ENCODE assay signal across 8 mouse cellular contexts in genomic region chr11:98201791-98202640, GRCm38 (mm10). TPM values are rescaled to one million over a fixed set of nuclear protein-coding genes. Genes with fewer than 3 reads are reported as not detected.
DNase-seq lines count a peak whose midpoint lies in the region; ATAC-seq and TF ChIP-seq lines count a peak whose summit lies in the region.

No protein-coding gene starts in this region.

- TF ChIP-seq EP300 in lung, postnatal 0 days (IDR thresholded peaks at IDR 0.05) = no peak

- no peaks in the 10 kb centered on the region for H3K27me3 ChIP-seq in heart, embryonic 15.5 days
- no peaks in the 10 kb centered on the region for H3K27me3 ChIP-seq in lung, postnatal 0 days (replicated peaks; ENCODE audit: insufficient read depth, low read length)

- peak overlapping the region; percentile 56 to 87 for H3K4me3 ChIP-seq in ES-E14 (ENCODE audit: insufficient read depth in 1 of 2, low read depth in 1 of 2, low read length in 2 of 2, poor library complexity in 1 of 2, severe bottlenecking in 1 of 2)
- peak overlapping the region; percentile 87 for H3K4me3 ChIP-seq in heart, embryonic 15.5 days
- peak overlapping the region; percentile 98 for H3K4me3 ChIP-seq in lung, postnatal 0 days (ENCODE audit: low read depth, low read length)

- H3K9ac ChIP-seq in ES-E14 (ENCODE audit: insufficient read depth, low read depth, low read length, poor library complexity, severe bottlenecking) = peak overlapping the region; percentile 91
- H3K9ac ChIP-seq in heart, embryonic 15.5 days = peak overlapping the region; percentile 56
- H3K9ac ChIP-seq in lung, postnatal 0 days (replicated peaks; ENCODE audit: low read depth) = peak overlapping the region; percentile 58

- H3K36me3 ChIP-seq in ES-E14 (ENCODE audit: control insufficient read depth, insufficient read depth, low read length, poor library complexity, severe bottlenecking) = 0 out of 2 replicates have a peak, but pooled peaks cover 4% of the 10 kb centered on the region
- no peaks in the 10 kb centered on the region for H3K36me3 ChIP-seq in heart, embryonic 15.5 days
- no peaks in the 10 kb centered on the region for H3K36me3 ChIP-seq in lung, postnatal 0 days (ENCODE audit: insufficient read depth, low read length)

- H3K9me3 ChIP-seq in ES-E14 (ENCODE audit: control insufficient read depth, insufficient read depth, low read depth, low read length) = no peaks in the 10 kb centered on the region
- no peaks in the 10 kb centered on the region for H3K9me3 ChIP-seq in heart, embryonic 15.5 days (replicated peaks)
- H3K9me3 ChIP-seq in lung, postnatal 0 days (ENCODE audit: low read length) = no peaks in the 10 kb centered on the region

- peaks cover 0 to 11% of the 10 kb centered on the region in 2 experiments; a peak in 3 of 4 replicates for H3K4me1 ChIP-seq in ES-E14 (ENCODE audit: control insufficient read depth in 2 of 2, insufficient read depth in 2 of 2, low read length in 2 of 2, poor library complexity in 1 of 2)
- peaks cover 7% of the 10 kb centered on the region for H3K4me1 ChIP-seq in heart, embryonic 15.5 days (replicated peaks)
- no peaks in the 10 kb centered on the region for H3K4me1 ChIP-seq in lung, postnatal 0 days (ENCODE audit: insufficient read depth, low read depth, low read length)

- 2% methylated on average over 27 of the region's 27 CpGs for WGBS in heart, embryonic 15.5 days
- WGBS in lung, postnatal 0 days = 1% methylated on average over 27 of the region's 27 CpGs

- DNase-seq in 416B (ENCODE audit: low read depth) (peak; percentile 70), ES-E14 (ENCODE audit: low read depth, low spot score) (peak; percentile 51)
- peak; percentile 22 for DNase-seq in embryo, embryonic 10 days (ENCODE audit: low spot score)
- peak; percentile 46 for DNase-seq in kidney, postnatal 14 days
- DNase-seq in lung, postnatal 0 days (ENCODE audit: low spot score) = peak; percentile 67
- DNase-seq in retina, postnatal 1 day = peak; percentile 36

- in situ Hi-C loops in ES-E14 (cut with MboI; ENCODE audit: low sequenced_read_pairs in 2 of 2, unreplicated experiment in 2 of 2) = no loop called here

- no peak for ATAC-seq in heart, embryonic 15.5 days (replicated peaks; ENCODE audit: insufficient number of reproducible peaks, insufficient read depth, low FRiP score, low read depth)
- peak; percentile 16; the same call in 1 of the 2 replicates for ATAC-seq in lung, postnatal 0 days
- ATAC-seq in granulocyte monocyte progenitor cell, adult 5-6 weeks (replicated peaks; ENCODE audit: poor library complexity, severe bottlenecking) = no peak

- TF ChIP-seq CTCF in lung, postnatal 0 days (IDR thresholded peaks at IDR 0.05) = no peak

- peak overlapping the region; percentile 67 for H3K4me2 ChIP-seq in heart, embryonic 15.5 days
- H3K4me2 ChIP-seq in lung, postnatal 0 days (replicated peaks; ENCODE audit: low read depth, low read length) = peak overlapping the region; percentile 64

- peak overlapping the region; percentile 95 for H3K27ac ChIP-seq in ES-E14 (ENCODE audit: insufficient read depth, low read depth, low read length, poor library complexity, severe bottlenecking)
- H3K27ac ChIP-seq in heart, embryonic 15.5 days = peak overlapping the region; percentile 100
- peak overlapping the region; percentile 100 for H3K27ac ChIP-seq in lung, postnatal 0 days (ENCODE audit: low read length)

TF ChIP-seq in ES-E14, 5 proteins besides CTCF, POLR2A, EP300 and RAD21:
- no peak for TF ChIP-seq ZC3H11A (IDR thresholded peaks at IDR 0.05; ENCODE audit: borderline replicate concordance, low read depth, low read length)
- TF ChIP-seq MAFK (IDR thresholded peaks at IDR 0.05; ENCODE audit: insufficient read depth, low read depth, low read length) = peak; percentile 41
- TF ChIP-seq ZNF384 (IDR thresholded peaks at IDR 0.05; ENCODE audit: low read depth, low read length) = peak; percentile 88
- no peak for TF ChIP-seq CHD2 (IDR thresholded peaks at IDR 0.05; ENCODE audit: low read depth, low read length)

RNA-seq across cellular contexts. Expression of gene Cdk12, which starts 0.8 kb away (rescaled TPM):
- 63.3 and 68.8 TPM in 2 replicates for total RNA-seq in ES-E14 (2012; rRNA removed)
- polyA plus RNA-seq in heart, embryonic 15.5 days (2015; fragmentation: Nextera tagmentation; extraction: Ambion mirVana) = 6.1 and 7.0 TPM in 2 replicates
- polyA plus RNA-seq in lung, postnatal 0 days (2015; fragmentation: Nextera tagmentation; extraction: Ambion mirVana) = 6.7 and 8.3 TPM in 2 replicates
- 57.2 and 59.8 TPM in 2 replicates for total RNA-seq in granulocyte monocyte progenitor cell, adult 5-6 weeks (2014; fragmentation: Nextera tagmentation)
- total RNA-seq in granulocyte monocyte progenitor cell, adult 5-6 weeks (2017) = 44.8 and 49.1 TPM in 2 replicates

RNA-seq across cellular contexts. Expression of gene Med1, which starts 8.9 kb away (rescaled TPM):
- total RNA-seq in ES-E14 (2012; rRNA removed) = 23.5 and 27.9 TPM in 2 replicates
- polyA plus RNA-seq in heart, embryonic 15.5 days (2015; fragmentation: Nextera tagmentation; extraction: Ambion mirVana) = 44.3 and 45.7 TPM in 2 replicates
- 32.2 and 34.1 TPM in 2 replicates for polyA plus RNA-seq in lung, postnatal 0 days (2015; fragmentation: Nextera tagmentation; extraction: Ambion mirVana)
- total RNA-seq in granulocyte monocyte progenitor cell, adult 5-6 weeks (2014; fragmentation: Nextera tagmentation) = 80.2 and 96.6 TPM in 2 replicates
- 41.2 and 42.8 TPM in 2 replicates for total RNA-seq in granulocyte monocyte progenitor cell, adult 5-6 weeks (2017)

RNA-seq across cellular contexts. Expression of gene Fbxl20, which starts 51.8 kb away (rescaled TPM):
- 9.7 and 15.0 TPM in 2 replicates for total RNA-seq in ES-E14 (2012; rRNA removed)
- polyA plus RNA-seq in heart, embryonic 15.5 days (2015; fragmentation: Nextera tagmentation; extraction: Ambion mirVana) = 13.0 and 13.8 TPM in 2 replicates
- 12.8 and 13.0 TPM in 2 replicates for polyA plus RNA-seq in lung, postnatal 0 days (2015; fragmentation: Nextera tagmentation; extraction: Ambion mirVana)
- 13.7 and 16.4 TPM in 2 replicates for total RNA-seq in granulocyte monocyte progenitor cell, adult 5-6 weeks (2014; fragmentation: Nextera tagmentation)
- total RNA-seq in granulocyte monocyte progenitor cell, adult 5-6 weeks (2017) = 6.6 and 7.4 TPM in 2 replicates
